Mouse (Mus musculus): ENCODE measurements around the gene Palm3. TPM values are rescaled to one million over a fixed set of nuclear protein-coding genes. Genes with fewer than 3 reads are reported as not detected.
A peak's percentile ranks its signal among the peaks of the same experiment; 100 is the strongest.

The Palm3 gene
- polyA plus RNA-seq, 1 experiment = 0.32 TPM

DNA sequence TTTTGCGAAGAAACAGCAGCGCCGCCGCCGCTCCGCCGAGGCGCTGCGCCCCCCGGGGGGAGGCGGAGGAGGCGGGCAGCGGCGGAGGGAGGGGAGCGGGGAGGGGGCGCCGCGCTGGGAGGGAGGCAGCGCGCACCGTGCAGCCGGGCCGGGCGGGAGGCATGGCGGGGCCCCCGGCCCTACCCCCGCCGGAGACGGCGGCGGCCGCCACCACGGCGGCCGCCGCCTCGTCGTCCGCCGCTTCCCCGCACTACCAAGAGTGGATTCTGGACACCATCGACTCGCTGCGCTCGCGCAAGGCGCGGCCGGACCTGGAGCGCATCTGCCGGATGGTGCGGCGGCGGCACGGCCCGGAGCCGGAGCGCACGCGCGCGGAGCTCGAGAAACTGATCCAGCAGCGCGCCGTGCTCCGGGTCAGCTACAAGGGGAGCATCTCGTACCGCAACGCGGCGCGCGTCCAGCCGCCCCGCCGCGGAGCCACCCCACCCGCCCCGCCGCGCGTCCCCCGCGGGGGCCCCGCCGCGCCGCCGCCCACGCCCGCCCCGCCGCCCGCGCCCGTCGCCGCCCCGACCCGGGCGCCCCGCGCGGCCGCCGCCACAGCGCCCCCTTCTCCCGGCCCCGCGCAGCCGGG is 23.6 kb upstream of the Palm3 start, which contains the start of gene Samd1:
Gene Samd1, plus strand, starts transcription at position 162 of the 631 bp plus-strand sequence.
- no peaks in the 10 kb centered on the region for H3K36me3 ChIP-seq (ENCODE audit: control insufficient read depth, insufficient read depth, low read length)
- DNase-seq = peak; percentile 59
- TF ChIP-seq CTCF (IDR thresholded peaks at IDR 0.05; ENCODE audit: borderline replicate concordance, control insufficient read depth, extremely low read depth, insufficient read depth, low read length, poor library complexity) = no peak
- H3K27me3 ChIP-seq (ENCODE audit: control insufficient read depth, insufficient read depth, low read length) = no peaks in the 10 kb centered on the region
- peak within 1 kb of the TSS; percentile 97 for H3K4me3 ChIP-seq (ENCODE audit: control insufficient read depth, insufficient read depth, low read length)
- WGBS = 13% methylated on average over 110 of the region's 112 CpGs
- H3K4me1 ChIP-seq (replicated peaks; ENCODE audit: control insufficient read depth, insufficient read depth, low read length) = peaks cover 25% of the 10 kb centered on the region
- H3K27ac ChIP-seq (ENCODE audit: control insufficient read depth, insufficient read depth, low read length) = no peak within 1 kb of the TSS; the same call in 1 of the 2 replicates

- DNase-seq = peak; percentile 80
- Histone ChIP-seq H3K36me3 (ENCODE audit: control insufficient read depth, insufficient read depth, low read length) (no peaks in the 10 kb centered on the region), H3K4me3 (ENCODE audit: control insufficient read depth, insufficient read depth, low read length) (peak overlapping the region; percentile 97), H3K27me3 (ENCODE audit: control insufficient read depth, insufficient read depth, low read length) (no peaks in the 10 kb centered on the region), H3K27ac (ENCODE audit: control insufficient read depth, insufficient read depth, low read length) (no peak overlapping the region), H3K4me1 (replicated peaks; ENCODE audit: control insufficient read depth, insufficient read depth, low read length) (peaks cover 32% of the 10 kb centered on the region)
- TF ChIP-seq POLR2A (IDR thresholded peaks at IDR 0.05; ENCODE audit: control insufficient read depth, extremely low read depth, insufficient read depth, low read length, poor library complexity) (0 out of 2 replicates have a peak, but pooled peaks have one; percentile 38), CTCF (IDR thresholded peaks at IDR 0.05; ENCODE audit: borderline replicate concordance, control insufficient read depth, extremely low read depth, insufficient read depth, low read length, poor library complexity) (peak; percentile 82; the same call in 1 of the 2 replicates)
- 18% methylated on average over 92 of the region's 92 CpGs for WGBS
Measured at GRCm38 (mm10) chr8:83998231-83999056, 22.8 kb upstream of the Palm3 start.

DNA sequence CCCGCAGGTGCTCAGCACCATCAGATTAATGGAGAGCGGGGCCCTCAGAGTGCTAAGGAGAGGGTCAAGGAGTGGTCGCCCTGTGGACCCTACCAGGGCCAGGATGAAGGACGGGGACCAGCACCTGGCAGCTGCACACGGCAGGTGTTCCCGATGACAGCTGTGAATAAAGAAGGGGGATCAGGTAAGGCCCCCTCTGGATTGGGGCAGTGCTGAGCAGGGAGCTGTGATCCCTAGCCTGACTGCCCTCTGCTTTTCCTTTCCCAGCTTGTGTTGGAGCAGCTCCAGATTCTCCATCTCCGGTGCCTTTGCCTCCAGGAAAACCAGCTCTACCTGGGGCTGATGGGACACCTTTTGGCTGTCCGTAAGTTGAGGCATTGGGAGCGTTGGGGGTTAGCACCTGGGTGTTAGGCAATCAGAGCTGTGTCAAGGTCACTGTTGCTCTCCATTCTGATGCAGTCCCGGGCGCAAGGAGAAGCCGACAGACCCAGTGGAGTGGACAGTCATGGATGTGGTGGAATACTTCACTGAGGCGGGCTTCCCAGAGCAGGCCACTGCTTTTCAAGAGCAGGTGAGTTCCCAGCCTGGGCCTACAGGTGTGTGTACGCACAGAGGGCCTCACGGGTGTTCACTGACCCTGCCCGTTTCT is 22.1 kb upstream of the Palm3 start:
- Histone ChIP-seq H3K27ac (ENCODE audit: control insufficient read depth, insufficient read depth, low read length) (no peak overlapping the region), H3K4me1 (replicated peaks; ENCODE audit: control insufficient read depth, insufficient read depth, low read length) (peaks cover 37% of the 10 kb centered on the region), H3K36me3 (ENCODE audit: control insufficient read depth, insufficient read depth, low read length) (no peaks in the 10 kb centered on the region), H3K27me3 (ENCODE audit: control insufficient read depth, insufficient read depth, low read length) (no peaks in the 10 kb centered on the region), H3K4me3 (ENCODE audit: control insufficient read depth, insufficient read depth, low read length) (peak overlapping the region; percentile 97)
- no peak for DNase-seq
- TF ChIP-seq POLR2A (IDR thresholded peaks at IDR 0.05; ENCODE audit: control insufficient read depth, extremely low read depth, insufficient read depth, low read length, poor library complexity) (no peak), CTCF (IDR thresholded peaks at IDR 0.05; ENCODE audit: borderline replicate concordance, control insufficient read depth, extremely low read depth, insufficient read depth, low read length, poor library complexity) (no peak)
- 88% methylated on average over 16 of the region's 16 CpGs for WGBS

DNA sequence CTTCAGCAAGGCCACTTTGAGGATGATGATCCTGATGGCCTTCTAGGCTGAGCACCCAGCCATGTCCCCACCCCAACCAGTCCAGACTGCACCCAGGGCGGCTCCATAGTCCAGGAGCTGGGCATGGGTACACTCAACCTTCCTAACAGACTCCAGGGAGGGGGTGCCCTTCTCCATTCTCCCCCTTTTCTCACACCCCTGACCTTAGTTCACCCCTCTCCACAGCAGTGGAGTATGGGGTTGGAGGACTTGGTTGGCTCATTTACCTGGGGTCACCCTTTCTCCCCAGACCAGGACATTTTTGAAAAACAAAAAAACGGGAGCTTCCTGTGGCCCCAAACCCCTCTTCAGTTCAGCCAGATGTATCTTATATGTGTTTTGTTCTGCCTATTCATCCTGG is 21.4 kb upstream of the Palm3 start:
- DNase-seq = no peak

DNA sequence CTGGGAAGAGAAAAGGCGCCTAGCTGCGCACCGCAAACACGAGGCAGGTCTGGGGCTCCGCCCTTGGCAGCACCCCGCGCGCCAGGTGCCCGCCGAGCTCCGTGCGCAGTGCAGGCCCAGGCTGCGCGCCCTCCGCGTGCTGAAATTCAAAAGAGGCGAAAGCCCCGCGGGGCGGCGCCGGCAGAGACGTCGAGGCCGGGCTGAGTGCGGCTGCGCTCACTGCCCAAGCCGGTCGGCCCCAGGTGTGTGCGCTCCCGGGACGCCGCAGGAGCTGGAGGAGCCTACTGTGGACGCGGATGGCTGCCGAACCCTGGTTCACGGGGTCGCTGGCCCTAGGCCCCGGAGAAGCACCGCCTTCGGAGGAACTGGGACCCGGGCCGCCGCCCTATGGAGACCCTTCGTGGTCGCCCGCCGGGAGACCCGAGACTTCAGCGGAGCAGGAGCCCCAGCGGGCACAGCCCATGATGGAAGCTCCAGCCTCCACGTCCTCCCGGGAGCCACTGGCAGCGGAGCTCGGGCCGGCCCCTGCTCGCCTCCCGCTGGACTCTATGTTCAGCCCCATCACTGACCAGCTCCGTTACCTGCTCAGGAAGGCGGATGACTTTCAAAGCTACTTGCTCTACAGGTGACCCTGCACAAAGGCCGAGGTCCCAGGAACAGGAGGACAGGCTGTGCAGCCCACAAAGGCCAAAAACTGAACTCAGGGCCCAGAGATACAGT is 19.8 kb upstream of the Palm3 start, which contains the start of gene 1700067K01Rik:
Gene 1700067K01Rik, plus strand, starts transcription at position 222 of the 720 bp plus-strand sequence.
- 93% methylated on average over 61 of the region's 61 CpGs for WGBS
- no peak for TF ChIP-seq POLR2A (IDR thresholded peaks at IDR 0.05; ENCODE audit: control insufficient read depth, extremely low read depth, insufficient read depth, low read length, poor library complexity)
- TF ChIP-seq CTCF (IDR thresholded peaks at IDR 0.05; ENCODE audit: borderline replicate concordance, control insufficient read depth, extremely low read depth, insufficient read depth, low read length, poor library complexity) = no peak
- Histone ChIP-seq H3K27ac (ENCODE audit: control insufficient read depth, insufficient read depth, low read length) (no peak within 1 kb of the TSS), H3K4me1 (replicated peaks; ENCODE audit: control insufficient read depth, insufficient read depth, low read length) (peaks cover 41% of the 10 kb centered on the region), H3K36me3 (ENCODE audit: control insufficient read depth, insufficient read depth, low read length) (no peaks in the 10 kb centered on the region), H3K4me3 (ENCODE audit: control insufficient read depth, insufficient read depth, low read length) (no peak within 1 kb of the TSS), H3K27me3 (ENCODE audit: control insufficient read depth, insufficient read depth, low read length) (no peaks in the 10 kb centered on the region)
- no peak for DNase-seq

More for the DNA sequence above, 21.4 kb upstream of the Palm3 start:
- H3K4me3 ChIP-seq (ENCODE audit: control insufficient read depth, insufficient read depth, low read length) = no peak overlapping the region
- WGBS = 84% methylated on average over 2 of the region's 2 CpGs
- peaks cover 39% of the 10 kb centered on the region for H3K4me1 ChIP-seq (replicated peaks; ENCODE audit: control insufficient read depth, insufficient read depth, low read length)
- no peaks in the 10 kb centered on the region for H3K36me3 ChIP-seq (ENCODE audit: control insufficient read depth, insufficient read depth, low read length)
- H3K27ac ChIP-seq (ENCODE audit: control insufficient read depth, insufficient read depth, low read length) = no peak overlapping the region
- no peaks in the 10 kb centered on the region for H3K27me3 ChIP-seq (ENCODE audit: control insufficient read depth, insufficient read depth, low read length)
- TF ChIP-seq CTCF (IDR thresholded peaks at IDR 0.05; ENCODE audit: borderline replicate concordance, control insufficient read depth, extremely low read depth, insufficient read depth, low read length, poor library complexity) (no peak), POLR2A (IDR thresholded peaks at IDR 0.05; ENCODE audit: control insufficient read depth, extremely low read depth, insufficient read depth, low read length, poor library complexity) (no peak)

Data from thymus, adult 2 months (tissue).